Mouse (Mus musculus): ENCODE measurements around the gene Uqcrc2.

Gene Uqcrc2

GRCm38 (mm10) chr7:120634711-120635361, at the start of gene Uqcrc2:
Uqcrc2 (plus strand) TSS chr7:120635176.
- peak; percentile 88 for DNase-seq

DNA sequence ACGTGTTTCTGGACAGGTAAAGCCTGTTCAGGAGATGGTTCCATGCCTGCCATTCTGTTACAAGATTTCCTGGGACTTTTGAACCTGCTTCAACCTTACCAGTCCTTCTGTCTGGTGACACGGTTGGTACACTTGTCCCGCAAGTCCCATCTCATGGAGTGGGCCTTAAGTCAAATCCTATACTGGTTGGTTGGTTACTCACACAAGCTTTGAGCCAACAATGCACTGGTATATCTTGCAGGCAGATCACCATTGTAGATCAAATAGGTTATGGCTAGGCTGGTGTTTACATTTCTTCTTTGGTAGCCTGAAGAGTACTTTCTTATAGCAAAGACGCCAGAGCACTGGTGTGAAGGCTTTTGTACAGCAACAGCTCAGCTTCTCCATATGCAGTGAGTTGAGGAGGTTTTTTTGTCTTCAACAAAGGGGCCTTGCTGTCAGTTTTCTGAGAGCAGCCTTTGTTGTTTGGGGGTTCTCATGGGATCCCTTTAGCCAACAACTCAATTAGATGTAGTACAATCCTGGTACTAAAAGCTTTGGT, 37.7 kb upstream of the Uqcrc2 start:
- DNase-seq, result no peak

DNA sequence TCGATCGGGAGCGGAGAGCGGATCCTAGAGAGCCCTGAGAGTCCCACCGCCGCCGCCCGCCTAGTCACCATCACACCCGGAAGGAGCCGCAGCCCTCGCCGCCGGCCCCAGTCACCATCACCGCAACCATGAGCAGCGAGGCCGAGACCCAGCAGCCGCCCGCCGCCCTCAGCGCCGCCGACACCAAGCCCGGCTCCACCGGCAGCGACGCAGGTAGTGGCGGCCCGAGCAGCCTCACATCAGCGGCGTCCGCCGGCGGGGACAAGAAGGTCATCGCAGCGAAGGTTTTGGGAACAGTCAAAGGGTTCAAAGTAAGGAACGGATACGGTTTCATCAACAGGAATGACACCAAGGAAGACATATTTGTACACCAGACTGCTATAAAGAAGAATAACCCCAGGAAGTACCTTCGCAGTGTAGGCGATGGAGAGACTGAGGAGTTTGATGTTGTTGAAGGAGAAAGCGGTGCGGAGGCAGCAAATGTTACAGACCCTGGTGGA, 37.2 kb upstream of the Uqcrc2 start:
- no peak for DNase-seq

DNA sequence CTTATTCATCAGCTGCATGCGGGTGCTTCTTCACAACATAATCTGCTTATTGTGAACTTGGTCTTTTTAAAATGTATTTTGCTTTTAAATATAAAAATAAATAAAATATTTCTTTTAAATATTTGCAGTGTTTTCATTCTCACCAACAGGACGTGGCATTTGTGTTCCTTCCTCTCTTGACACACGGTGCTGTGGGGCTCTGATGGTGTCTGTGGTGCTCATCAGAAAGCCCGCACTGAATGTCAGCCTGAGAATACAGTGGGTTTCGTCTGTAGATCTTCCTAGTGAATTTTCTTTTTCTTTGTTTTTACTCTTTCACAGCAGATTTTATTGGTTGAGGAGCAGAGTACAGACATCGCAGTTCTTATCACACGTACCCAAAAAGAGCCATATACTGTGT, 36.6 kb upstream of the Uqcrc2 start:
- DNase-seq, result no peak

DNA sequence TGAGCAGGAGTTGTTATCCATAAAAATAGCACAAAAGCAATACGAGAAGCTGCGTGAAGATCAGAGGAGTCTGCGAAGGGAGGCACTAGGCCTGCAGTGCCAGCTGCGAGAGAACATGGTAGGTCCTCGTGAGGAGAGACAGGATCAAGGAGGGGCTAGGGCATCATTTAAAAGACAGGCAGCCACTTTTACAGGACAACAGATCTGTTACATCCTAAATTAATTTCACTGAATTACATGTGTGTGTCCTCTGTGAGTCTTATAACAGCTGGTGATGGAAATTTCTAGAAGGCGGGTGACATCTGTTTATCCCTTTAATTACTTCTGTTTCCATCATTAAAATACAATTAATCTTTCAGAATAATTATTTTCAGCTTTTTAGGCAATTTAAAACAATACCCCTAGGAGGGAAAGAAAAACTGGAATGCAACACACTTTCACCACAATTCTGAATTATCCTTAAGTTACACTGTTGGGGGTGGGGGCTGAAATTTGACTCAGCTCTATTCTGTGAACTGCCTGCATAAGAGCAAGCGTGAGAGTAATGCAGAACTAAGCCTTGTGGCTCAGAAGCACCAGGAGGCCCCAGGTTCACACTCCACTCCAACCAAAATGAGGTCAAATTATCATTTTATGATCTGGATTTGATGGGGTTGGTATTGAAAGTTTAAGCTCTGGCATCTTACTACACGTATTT, 14.8 kb upstream of the Uqcrc2 start:
- DNase-seq, result no peak

DNA sequence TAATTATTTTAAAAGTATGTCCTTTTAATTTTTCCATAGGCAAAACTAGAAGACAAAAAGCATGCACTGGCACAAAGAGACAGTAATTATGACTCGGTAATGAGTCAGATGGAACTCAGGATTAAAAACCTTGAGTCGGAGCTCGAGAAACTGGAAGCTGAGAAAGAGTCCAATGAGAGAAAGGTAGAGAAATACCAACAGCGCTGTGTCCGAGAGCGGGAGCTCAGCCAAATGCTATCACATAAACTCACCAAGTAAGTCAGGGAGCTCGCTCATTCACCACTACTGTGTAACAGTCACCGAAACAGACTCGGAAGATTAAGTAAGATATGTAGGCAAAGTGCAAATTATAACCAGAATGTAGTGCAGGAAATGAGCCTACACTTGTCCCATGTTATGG, 14.1 kb upstream of the Uqcrc2 start:
- DNase-seq, result no peak

GRCm38 (mm10) chr7:120632518-120632917, 2.5 kb upstream of the Uqcrc2 start:
- peak; percentile 45 for DNase-seq

GRCm38 (mm10) chr7:120634301-120634700, 675 bp upstream of the Uqcrc2 start:
- peak; percentile 11 for DNase-seq

GRCm38 (mm10) chr7:120635362-120635781, 396 bp downstream of the Uqcrc2 start:
- no peak for DNase-seq

- DNase-seq, result peak; percentile 10
Observed at GRCm38 (mm10) chr7:120635821-120636220, 845 bp downstream of the Uqcrc2 start.

DNA sequence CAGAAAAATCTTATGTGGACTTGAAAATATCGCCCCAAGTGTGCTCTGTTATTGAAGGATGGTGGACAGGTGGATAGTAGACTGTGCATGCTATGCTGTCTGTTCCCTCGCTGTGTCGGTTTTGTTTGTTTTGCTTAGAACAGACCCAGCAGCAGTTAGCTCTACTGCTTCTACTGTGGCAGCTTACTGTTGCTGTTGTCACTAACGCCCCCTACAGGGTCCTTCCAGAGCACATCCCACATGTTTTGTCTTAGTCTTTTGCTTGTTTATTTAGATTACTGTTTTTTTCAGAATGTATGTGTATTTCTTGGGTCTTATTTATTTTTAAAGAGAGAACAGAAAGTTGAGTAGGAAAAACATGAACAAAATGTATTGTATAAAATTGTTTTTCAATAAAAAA, 8.2 kb downstream of the Uqcrc2 start:
- DNase-seq, result no peak

- DNase-seq, result no peak
Observed at GRCm38 (mm10) chr7:120647849-120648248, 12.9 kb downstream of the Uqcrc2 start.

- no peak for DNase-seq
Observed at GRCm38 (mm10) chr7:120662079-120662478, 27.1 kb downstream of the Uqcrc2 start.

- DNase-seq, result peak; percentile 50
Observed at GRCm38 (mm10) chr7:120670153-120670875, 35.3 kb downstream of the Uqcrc2 start, which contains the start of gene Pdzd9. Pdzd9 (minus strand) TSS chr7:120670343.

DNA sequence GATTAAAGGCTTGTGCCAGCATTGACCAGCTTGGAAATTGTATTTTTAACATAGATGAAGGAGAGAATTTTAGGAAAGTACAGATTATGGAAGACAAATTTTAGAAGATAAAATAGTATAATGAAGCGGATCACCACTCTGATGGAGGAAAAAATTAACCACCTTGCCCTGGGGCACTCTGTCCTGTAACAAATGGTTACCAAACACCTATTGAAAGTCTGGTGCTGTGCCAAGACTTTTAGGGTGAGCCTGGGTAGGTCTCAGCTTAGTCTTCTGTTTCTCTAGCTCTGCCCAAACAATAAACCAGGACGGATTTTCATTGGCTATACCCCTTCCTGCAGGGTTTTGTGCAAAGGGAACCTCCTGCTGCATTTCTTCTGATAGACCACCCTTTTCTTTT, 36.3 kb downstream of the Uqcrc2 start:
- peak; percentile 46 for DNase-seq

DNA sequence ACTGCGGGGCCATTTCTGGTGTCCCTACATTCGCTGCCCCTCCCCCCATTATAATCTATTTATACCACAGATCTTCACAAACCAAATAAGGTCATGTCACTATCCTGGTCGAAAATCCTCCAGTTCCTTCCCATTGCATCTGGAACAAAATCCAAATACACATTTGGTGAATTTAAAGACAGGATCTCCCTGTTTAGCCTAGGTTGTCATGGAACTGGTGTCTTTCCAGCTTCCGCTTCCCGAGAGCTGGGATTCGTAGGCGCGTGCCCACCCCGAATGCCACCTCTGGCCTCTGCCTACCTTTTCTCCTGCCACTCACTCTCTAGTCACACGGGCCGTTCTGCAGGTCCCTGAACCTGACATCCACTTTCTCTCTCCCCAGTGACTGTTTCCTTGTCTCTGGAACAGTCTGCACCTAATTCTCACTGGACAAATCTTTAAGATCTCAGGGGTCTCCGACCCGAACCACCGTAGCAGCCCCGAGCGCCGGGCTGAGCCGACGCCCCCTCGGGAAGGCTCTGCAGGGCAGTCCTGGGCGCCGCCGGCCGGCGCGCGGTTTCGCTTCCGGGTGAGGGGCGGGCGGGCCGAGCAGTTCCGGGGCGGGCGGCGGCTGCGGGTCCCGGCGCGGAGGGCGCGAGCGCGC, 42.1 kb downstream of the Uqcrc2 start, which contains the start of gene Mosmo:
Gene Mosmo, plus strand, starts transcription at position 618 of the 643 bp plus-strand sequence.
- DNase-seq, result peak; percentile 68

DNA sequence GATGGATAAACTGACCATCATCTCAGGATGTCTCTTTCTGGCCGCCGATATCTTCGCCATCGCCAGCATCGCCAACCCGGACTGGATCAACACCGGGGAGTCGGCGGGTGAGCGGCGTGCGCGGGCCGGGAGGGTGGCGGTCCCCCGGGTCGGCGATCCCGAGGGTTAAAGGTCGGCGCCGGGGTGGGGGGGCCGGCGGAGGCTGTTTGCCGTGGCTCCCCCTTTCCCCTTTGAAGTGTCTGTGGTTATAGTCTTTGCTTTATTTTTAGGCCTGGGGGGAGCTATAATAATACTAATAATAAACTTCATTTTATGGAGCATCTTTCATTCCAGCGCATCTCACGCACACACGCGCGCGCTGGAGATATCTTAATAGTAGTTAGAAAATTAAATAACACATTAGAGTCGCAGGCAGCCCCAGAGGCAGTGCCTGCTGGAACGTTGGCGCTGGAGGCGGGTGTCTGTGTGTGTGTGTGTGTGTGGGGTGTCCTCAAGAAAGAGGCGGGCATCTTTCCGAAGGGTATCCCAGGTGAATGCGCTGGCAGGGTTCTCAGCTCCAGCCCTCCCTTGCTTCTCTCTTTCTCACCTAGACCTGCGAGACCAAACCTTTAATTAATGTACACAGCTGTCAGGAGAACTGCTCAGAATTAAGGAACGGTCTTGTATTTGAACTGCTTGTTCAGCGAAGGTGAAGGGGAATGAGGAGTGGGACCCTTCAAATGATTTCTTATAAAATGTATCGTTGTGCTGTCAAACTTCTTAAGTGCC, 43.0 kb downstream of the Uqcrc2 start:
- DNase-seq, result peak; percentile 26

DNA sequence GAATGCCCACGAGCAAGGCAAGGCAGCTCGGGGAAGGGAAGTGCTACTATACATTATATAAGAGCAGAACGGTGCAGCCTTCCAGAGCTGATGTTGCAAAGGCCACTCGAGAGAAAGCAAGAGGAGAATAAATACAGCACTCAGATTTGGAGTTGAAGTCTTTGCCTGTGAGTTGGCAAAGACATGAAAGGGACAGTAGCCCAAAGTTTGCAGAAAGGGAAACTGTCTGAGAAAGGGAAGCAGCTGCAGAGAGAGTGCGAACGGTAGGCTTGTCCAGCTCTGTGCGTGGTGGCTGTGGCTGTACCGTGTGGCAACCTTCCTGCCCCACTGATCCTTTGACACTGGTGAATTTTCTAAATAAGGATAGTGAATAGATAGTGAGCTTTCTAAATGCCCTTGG, 44.0 kb downstream of the Uqcrc2 start:
- no peak for DNase-seq

DNA sequence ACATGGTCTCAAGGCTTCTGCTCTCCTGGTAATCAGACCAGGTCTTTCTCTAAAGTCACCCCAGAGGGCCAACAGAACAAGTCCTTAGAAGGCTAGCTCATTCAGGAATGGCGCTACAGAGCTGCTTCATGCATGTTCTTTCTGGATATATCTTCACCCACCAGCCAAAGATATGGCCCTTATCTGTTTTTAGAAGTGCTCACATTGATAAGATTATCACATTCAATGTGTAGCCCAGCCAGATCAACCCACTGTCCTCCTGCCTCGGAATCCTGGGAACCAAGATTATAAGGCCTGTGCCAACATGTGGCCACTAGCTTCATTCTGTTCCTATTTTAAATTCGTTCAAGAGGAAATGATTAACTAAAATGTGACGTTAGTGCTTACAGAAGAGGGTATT, 47.0 kb downstream of the Uqcrc2 start:
- peak; percentile 23 for DNase-seq

DNA sequence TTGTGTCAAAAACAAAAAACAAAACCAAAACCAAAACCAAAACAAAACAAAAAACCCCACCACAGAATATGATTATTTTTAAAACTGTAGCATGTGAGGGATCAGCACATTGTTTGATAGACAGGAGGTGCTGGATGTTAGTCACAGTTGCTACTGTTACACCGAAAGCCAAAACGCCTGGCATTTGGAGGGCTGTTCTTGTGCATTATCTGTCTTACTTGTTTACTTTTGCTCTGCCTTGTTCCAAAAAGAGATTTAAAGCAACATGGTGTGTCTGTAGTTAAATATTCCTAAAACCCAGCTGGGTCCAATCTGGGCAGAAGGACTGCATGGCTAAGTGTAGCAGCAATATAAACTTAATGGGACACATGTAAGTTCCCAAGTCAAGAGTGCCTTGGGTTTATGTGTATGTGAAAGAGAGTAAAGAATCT, 49.8 kb downstream of the Uqcrc2 start:
- DNase-seq, result no peak

DNA sequence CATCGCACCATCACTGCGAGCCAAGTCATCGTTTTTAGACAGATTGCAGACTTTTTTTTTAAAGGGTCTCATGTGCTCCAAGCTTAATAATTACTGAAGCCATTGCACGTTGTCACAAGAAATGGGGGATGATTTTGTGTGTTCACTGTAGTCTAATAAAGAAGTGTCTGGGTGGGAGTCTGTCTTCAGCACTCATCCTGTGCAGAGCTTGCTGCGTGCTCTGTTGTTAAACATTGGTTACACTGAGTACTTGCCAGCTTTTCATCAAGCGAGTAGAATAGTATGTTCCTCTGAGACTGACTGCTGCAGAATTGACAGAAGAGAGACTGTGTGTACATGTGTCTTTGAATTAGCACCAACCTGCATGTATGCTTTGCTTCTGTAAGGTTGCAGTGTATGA, 50.3 kb downstream of the Uqcrc2 start:
- no peak for DNase-seq

DNA sequence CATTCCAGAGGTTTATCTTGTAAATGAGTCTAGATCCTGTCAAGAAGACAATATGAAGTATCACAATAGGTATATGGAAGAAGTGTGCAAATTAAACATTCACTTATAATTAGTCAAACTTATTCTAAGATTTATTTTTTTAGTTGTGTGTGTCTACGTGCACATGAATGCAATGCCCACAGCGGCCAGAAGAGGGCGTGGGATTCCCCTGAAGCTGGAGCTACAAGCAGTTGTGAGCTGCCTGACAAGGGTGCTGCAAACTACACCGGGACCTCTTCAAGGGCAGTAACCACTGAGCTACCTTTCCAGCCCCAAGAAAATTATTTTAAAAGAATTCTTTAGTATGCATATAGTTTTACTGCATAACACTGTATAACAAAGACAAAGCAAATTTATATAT, 55.7 kb downstream of the Uqcrc2 start:
- no peak for DNase-seq
